Mouse (Mus musculus): Measurements from ENCODE around the gene Itpr1. TPM values are rescaled to one million over a fixed set of nuclear protein-coding genes. Genes with fewer than 3 reads are reported as not detected.

Itpr1 gene
- polyA plus RNA-seq, 2 experiments: 10.7 to 17.1 TPM

DNA sequence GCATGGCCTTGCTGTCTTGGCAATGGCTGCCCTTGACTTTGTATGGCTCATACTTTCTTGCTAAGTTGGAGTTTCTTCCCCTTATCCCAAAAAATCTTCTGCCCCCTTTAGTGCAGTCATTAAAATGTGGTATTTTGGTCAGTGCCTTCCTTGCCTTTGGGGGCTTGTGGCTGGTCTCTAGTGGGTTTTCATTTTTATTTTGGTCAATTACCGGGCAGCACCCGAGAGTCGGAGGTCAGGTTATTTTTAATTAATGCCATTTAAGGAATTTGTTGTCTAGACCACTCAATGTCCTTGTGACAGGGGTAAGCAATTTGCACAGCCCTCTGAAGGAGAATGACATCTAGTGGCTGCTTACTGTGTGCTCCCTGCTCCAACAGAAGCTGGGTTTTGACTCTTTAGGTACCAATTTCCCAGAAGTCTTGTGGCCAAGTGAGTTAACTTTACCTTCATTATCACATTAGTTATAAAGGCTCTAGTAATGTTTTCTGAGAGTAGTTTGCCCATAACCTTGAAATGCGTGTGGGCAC, 130.9 kb downstream of the Itpr1 start:
- H3K9me3 ChIP-seq (ENCODE audit: control insufficient read depth, low read length): no peaks in the 10 kb centered on the region
- no peak overlapping the region for H3K27ac ChIP-seq (replicated peaks; ENCODE audit: low read depth, low read length)
- peaks cover 5% of the 10 kb centered on the region; the same call in 1 of the 2 replicates for H3K36me3 ChIP-seq (ENCODE audit: control insufficient read depth, insufficient read depth, low read length)
- 55% methylated on average over 4 of the region's 4 CpGs for WGBS
- H3K4me1 ChIP-seq (ENCODE audit: control insufficient read depth, insufficient read depth, low read length): no peaks in the 10 kb centered on the region
- no peak overlapping the region for H3K9ac ChIP-seq (ENCODE audit: low read depth, low read length, severe bottlenecking)
- H3K4me3 ChIP-seq (replicated peaks; ENCODE audit: low read length): no peak overlapping the region
- TF ChIP-seq POLR2A (IDR thresholded peaks at IDR 0.05; ENCODE audit: borderline replicate concordance, extremely low read depth, insufficient read depth, insufficient read length): no peak
- no peak for DNase-seq (ENCODE audit: low spot score)
- ATAC-seq (ENCODE audit: low FRiP score, low read depth): no peak
- no peak overlapping the region for H3K4me2 ChIP-seq (replicated peaks; ENCODE audit: low read depth, low read length, severe bottlenecking)
- H3K27me3 ChIP-seq (ENCODE audit: control insufficient read depth, insufficient read depth, low read length): no peaks in the 10 kb centered on the region

GRCm38 (mm10) chr6:108350801-108351200, 137.9 kb downstream of the Itpr1 start:
- Histone ChIP-seq H3K4me2 (replicated peaks; ENCODE audit: low read depth, low read length, severe bottlenecking) (no peak overlapping the region), H3K9ac (ENCODE audit: low read depth, low read length, severe bottlenecking) (no peak overlapping the region), H3K27me3 (ENCODE audit: control insufficient read depth, insufficient read depth, low read length) (no peaks in the 10 kb centered on the region), H3K27ac (replicated peaks; ENCODE audit: low read depth, low read length) (no peak overlapping the region), H3K4me1 (ENCODE audit: control insufficient read depth, insufficient read depth, low read length) (no peaks in the 10 kb centered on the region), H3K36me3 (ENCODE audit: control insufficient read depth, insufficient read depth, low read length) (peaks cover 7% of the 10 kb centered on the region; the same call in 1 of the 2 replicates), H3K9me3 (ENCODE audit: control insufficient read depth, low read length) (no peaks in the 10 kb centered on the region), H3K4me3 (replicated peaks; ENCODE audit: low read length) (no peak overlapping the region)
- DNase-seq (ENCODE audit: low spot score): no peak
- no peak for ATAC-seq (ENCODE audit: low FRiP score, low read depth)
- no peak for TF ChIP-seq POLR2A (IDR thresholded peaks at IDR 0.05; ENCODE audit: borderline replicate concordance, extremely low read depth, insufficient read depth, insufficient read length)
- 87% methylated on average over 2 of the region's 2 CpGs for WGBS

DNA sequence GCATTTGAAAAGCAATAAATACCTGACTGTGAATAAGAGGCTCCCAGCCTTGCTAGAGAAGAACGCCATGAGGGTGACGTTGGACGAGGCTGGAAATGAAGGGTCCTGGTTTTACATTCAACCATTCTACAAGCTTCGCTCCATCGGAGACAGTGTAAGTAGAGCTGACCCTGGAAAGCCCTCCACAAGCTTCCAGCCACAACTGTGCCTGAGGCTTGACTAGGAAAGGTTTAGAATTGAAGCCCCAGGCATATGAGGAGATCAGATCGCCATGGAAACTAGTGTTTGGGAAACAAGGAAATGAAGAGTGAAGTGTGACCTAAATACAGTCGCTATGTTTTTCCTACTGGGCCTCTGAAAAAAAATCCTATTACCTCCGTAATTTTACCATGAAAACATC, 139.1 kb downstream of the Itpr1 start:
- Histone ChIP-seq H3K4me2 (replicated peaks; ENCODE audit: low read depth, low read length, severe bottlenecking) (no peak overlapping the region), H3K4me1 (ENCODE audit: control insufficient read depth, insufficient read depth, low read length) (no peaks in the 10 kb centered on the region), H3K9ac (ENCODE audit: low read depth, low read length, severe bottlenecking) (no peak overlapping the region), H3K4me3 (replicated peaks; ENCODE audit: low read length) (no peak overlapping the region), H3K36me3 (ENCODE audit: control insufficient read depth, insufficient read depth, low read length) (peaks cover 11% of the 10 kb centered on the region), H3K27me3 (ENCODE audit: control insufficient read depth, insufficient read depth, low read length) (no peaks in the 10 kb centered on the region), H3K27ac (replicated peaks; ENCODE audit: low read depth, low read length) (no peak overlapping the region), H3K9me3 (ENCODE audit: control insufficient read depth, low read length) (no peaks in the 10 kb centered on the region)
- WGBS: 78% methylated on average over 8 of the region's 8 CpGs
- no peak for ATAC-seq (ENCODE audit: low FRiP score, low read depth)
- TF ChIP-seq POLR2A (IDR thresholded peaks at IDR 0.05; ENCODE audit: borderline replicate concordance, extremely low read depth, insufficient read depth, insufficient read length): no peak
- no peak for DNase-seq (ENCODE audit: low spot score)

DNA sequence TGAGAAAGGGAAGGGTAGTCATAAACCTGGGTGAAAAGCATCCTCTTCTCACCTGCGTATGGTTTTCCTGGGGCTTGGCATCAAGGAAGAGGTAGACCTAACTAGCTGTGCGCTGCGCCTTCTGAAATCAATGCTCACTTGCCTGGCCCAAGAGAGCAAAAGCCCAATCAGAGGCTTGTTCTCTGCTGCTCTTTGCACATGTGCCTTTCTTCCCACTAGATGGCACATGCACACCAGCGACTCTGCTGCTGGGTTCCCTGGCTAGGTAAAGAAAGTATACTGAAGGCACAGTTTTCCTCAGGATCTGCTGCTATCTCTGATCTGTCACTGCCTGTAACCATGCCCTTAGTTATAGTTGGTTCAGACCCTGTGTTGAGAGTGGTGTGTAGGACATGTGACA, 154.5 kb downstream of the Itpr1 start:
- no peak for TF ChIP-seq POLR2A (IDR thresholded peaks at IDR 0.05; ENCODE audit: borderline replicate concordance, extremely low read depth, insufficient read depth, insufficient read length)
- DNase-seq (ENCODE audit: low spot score): no peak
- WGBS: 74% methylated on average over 4 of the region's 4 CpGs

DNA sequence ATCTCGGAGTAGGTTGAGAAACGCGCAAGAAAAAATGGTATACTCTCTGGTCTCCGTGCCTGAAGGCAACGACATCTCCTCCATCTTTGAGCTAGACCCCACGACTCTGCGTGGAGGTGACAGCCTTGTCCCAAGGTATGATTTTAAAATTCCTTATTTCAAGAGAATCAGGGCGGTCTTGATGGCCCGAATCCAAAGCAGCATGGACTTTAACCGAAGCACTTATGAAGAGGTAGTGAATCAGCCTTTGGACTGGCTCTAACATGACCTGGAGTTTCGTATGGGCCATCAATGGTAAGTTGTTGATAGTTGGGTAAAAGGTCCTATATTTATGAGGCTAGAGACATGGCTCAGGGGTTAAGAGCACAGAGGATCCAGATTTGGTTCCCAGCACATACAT, 156.1 kb downstream of the Itpr1 start:
- 93% methylated on average over 11 of the region's 11 CpGs for WGBS
- no peak overlapping the region for H3K9ac ChIP-seq (ENCODE audit: low read depth, low read length, severe bottlenecking)
- ATAC-seq (ENCODE audit: low FRiP score, low read depth) (no peak), DNase-seq (ENCODE audit: low spot score) (no peak)
- H3K36me3 ChIP-seq (ENCODE audit: control insufficient read depth, insufficient read depth, low read length): peaks cover 11% of the 10 kb centered on the region
- no peaks in the 10 kb centered on the region for H3K9me3 ChIP-seq (ENCODE audit: control insufficient read depth, low read length)
- H3K4me1 ChIP-seq (ENCODE audit: control insufficient read depth, insufficient read depth, low read length): no peaks in the 10 kb centered on the region
- TF ChIP-seq POLR2A (IDR thresholded peaks at IDR 0.05; ENCODE audit: borderline replicate concordance, extremely low read depth, insufficient read depth, insufficient read length): no peak
- H3K4me2 ChIP-seq (replicated peaks; ENCODE audit: low read depth, low read length, severe bottlenecking): no peak overlapping the region
- no peaks in the 10 kb centered on the region for H3K27me3 ChIP-seq (ENCODE audit: control insufficient read depth, insufficient read depth, low read length)
- H3K4me3 ChIP-seq (replicated peaks; ENCODE audit: low read length): no peak overlapping the region
- no peak overlapping the region for H3K27ac ChIP-seq (replicated peaks; ENCODE audit: low read depth, low read length)

More for the DNA sequence above, 154.5 kb downstream of the Itpr1 start:
- Histone ChIP-seq H3K4me2 (replicated peaks; ENCODE audit: low read depth, low read length, severe bottlenecking) (no peak overlapping the region), H3K9me3 (ENCODE audit: control insufficient read depth, low read length) (no peaks in the 10 kb centered on the region), H3K9ac (ENCODE audit: low read depth, low read length, severe bottlenecking) (no peak overlapping the region), H3K4me3 (replicated peaks; ENCODE audit: low read length) (no peak overlapping the region), H3K27me3 (ENCODE audit: control insufficient read depth, insufficient read depth, low read length) (no peaks in the 10 kb centered on the region), H3K4me1 (ENCODE audit: control insufficient read depth, insufficient read depth, low read length) (no peaks in the 10 kb centered on the region), H3K36me3 (ENCODE audit: control insufficient read depth, insufficient read depth, low read length) (peaks cover 17% of the 10 kb centered on the region), H3K27ac (replicated peaks; ENCODE audit: low read depth, low read length) (no peak overlapping the region)
- ATAC-seq (ENCODE audit: low FRiP score, low read depth): no peak
